Mouse (Mus musculus) stomach, postnatal 0 days (tissue): ENCODE measurements around the gene Prelid1. TPM values are rescaled to one million over a fixed set of nuclear protein-coding genes. Genes with fewer than 3 reads are reported as not detected.

Source experiments
- ATAC-seq: fragments of 200-750 bp; cut with Nextera tagmentation; 2 replicates; pipeline ENCODE4 v1.8.0; 2017; ENCODE audit not compliant: low FRiP score, low TSS enrichment
- DNase-seq: peaks from one replicate; pipeline ENCODE4 v3.0.0-alpha.2; 2016; ENCODE audit warnings: low spot score
- H3K27ac ChIP-seq: fragments of 300-500 bp; sonication (generic); replicated peaks from 2 replicates; pipeline ENCODE4 v1.5.1; 2014; ENCODE audit warnings: mild to moderate bottlenecking, control low read depth
- H3K27me3 ChIP-seq: fragments of 300-500 bp; sonication (generic); 2 replicates; pipeline ENCODE4 v1.6.1; 2014; ENCODE audit warnings: low read length; ENCODE audit not compliant: control insufficient read depth, insufficient read depth
- H3K36me3 ChIP-seq: fragments of 300-500 bp; sonication (generic); 2 replicates; pipeline ENCODE4 v1.6.1; 2014; ENCODE audit warnings: low read length, mixed read lengths; ENCODE audit not compliant: control insufficient read depth, insufficient read depth
- H3K4me1 ChIP-seq: fragments of 300-500 bp; sonication (generic); replicated peaks from 2 replicates; pipeline ENCODE4 v1.6.1; 2014; ENCODE audit warnings: antibody characterized with exemption; ENCODE audit not compliant: control insufficient read depth, insufficient read depth
- H3K4me2 ChIP-seq: fragments of 300-500 bp; sonication (generic); replicated peaks from 2 replicates; pipeline ENCODE4 v1.6.1; 2014; ENCODE audit warnings: low read depth, mild to moderate bottlenecking, control low read depth, moderate library complexity
- H3K4me3 ChIP-seq: fragments of 300-500 bp; sonication (generic); 2 replicates; pipeline ENCODE4 v1.5.1; 2014; ENCODE audit warnings: low read depth, low read length, control low read depth
- H3K9ac ChIP-seq: fragments of 300-500 bp; sonication (generic); 2 replicates; pipeline ENCODE4 v1.6.1; 2014; ENCODE audit warnings: mild to moderate bottlenecking, low read length, control low read depth, mixed read lengths
- H3K9me3 ChIP-seq: fragments of 300-500 bp; sonication (generic); 2 replicates; pipeline ENCODE4 v1.6.1; 2016; ENCODE audit warnings: low read length; ENCODE audit not compliant: control insufficient read depth
- CTCF ChIP-seq: IDR thresholded peaks from 2 replicates; pipeline ENCODE4 v1.5.1; 2016; ENCODE audit warnings: antibody characterized with exemption, low read depth, mild to moderate bottlenecking, moderate library complexity
- EP300 ChIP-seq: optimal IDR thresholded peaks from 2 replicates; pipeline ENCODE3; 2016; ENCODE audit warnings: antibody characterized with exemption
- WGBS: fragments of 180-500 bp; shearing (Covaris S2); extraction: QIAGEN DNeasy Blood & Tissue Kit; methylation state at CpG from one replicate; pipeline ENCODE4 v1.1.7; 2014; 5-methylcytosine and 5-hydroxymethylcytosine counted together
- polyA plus RNA-seq: library from polyadenylated mRNA; unstranded; fragments of >200 nt; fragmentation: Nextera tagmentation; extraction: Ambion mirVana; gene quantifications from 2 replicates; pipeline ENCODE4 v1.2.1, GENCODE M21; 2015

The Prelid1 gene
- polyA plus RNA-seq, 1 experiment from 2014 or later = 354 TPM

DNA sequence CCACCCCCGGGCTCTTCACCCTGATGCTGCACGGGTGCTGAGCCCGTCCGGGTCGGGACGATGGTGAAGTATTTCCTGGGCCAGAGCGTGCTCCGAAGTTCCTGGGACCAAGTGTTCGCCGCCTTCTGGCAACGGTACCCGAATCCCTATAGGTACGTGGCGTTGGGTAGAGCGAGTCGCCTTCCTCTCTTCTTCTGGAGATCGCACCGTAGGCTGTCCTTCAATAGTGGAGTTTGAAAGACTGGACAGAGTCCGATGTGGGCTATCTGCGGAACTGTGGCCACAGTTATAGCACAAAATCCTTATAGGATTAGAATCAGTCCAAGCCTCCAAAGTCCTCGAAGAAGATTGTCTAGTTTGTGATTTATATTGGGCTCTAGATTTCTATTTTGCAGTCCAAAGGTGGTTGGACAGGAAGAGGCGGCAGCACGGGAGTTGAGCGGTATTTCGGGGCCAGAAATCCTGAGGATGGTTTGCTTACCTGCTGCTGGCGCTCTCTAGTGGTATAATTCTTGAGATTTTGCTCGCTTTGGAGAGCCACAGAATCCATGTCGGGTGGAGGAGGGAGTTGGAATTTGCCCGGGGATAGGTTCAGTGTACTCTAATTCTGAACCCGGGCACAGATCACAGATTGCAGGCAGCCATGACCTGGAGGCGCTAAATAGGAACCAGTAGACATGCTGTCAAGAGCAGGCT, 2.0 kb downstream of the Prelid1 start:
- TF ChIP-seq CTCF (peak; percentile 72), EP300 (no peak)
- peak overlapping the region; percentile 86 for H3K27ac ChIP-seq
- H3K4me1 ChIP-seq = no peaks in the 10 kb centered on the region
- H3K4me2 ChIP-seq = peak overlapping the region; percentile 97
- peak overlapping the region; percentile 84 for H3K4me3 ChIP-seq
- WGBS = under 1% methylated on average over 31 of the region's 31 CpGs
- H3K27me3 ChIP-seq = no peaks in the 10 kb centered on the region
- DNase-seq = peak; percentile 64
- peak overlapping the region; percentile 95 for H3K9ac ChIP-seq
- peak; percentile 20 for ATAC-seq
- H3K36me3 ChIP-seq = peaks cover 19% of the 10 kb centered on the region
- H3K9me3 ChIP-seq = no peaks in the 10 kb centered on the region

DNA sequence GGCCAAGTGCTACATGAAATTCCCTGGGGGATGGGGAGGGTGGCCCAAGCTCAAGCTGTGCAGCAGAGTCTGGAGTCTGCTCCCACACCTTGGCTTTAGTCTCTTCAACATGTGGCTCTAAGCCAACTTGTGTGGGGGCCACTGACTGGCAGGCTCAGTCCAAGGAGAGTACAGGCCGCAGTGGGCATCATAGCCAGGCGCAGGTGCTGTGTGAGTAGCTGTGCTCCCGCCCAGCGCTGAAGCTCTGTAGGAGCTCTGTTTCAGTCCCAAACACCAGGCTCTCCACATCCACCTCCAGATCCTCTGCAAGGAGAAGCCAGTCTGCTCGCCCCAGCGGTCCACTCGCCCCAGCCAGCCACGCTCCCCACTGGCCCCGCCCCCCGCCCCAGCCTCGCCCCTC, 5.3 kb downstream of the Prelid1 start:
- Histone ChIP-seq H3K36me3 (peaks cover 12% of the 10 kb centered on the region), H3K4me2 (no peak overlapping the region), H3K27ac (no peak overlapping the region), H3K4me3 (no peak overlapping the region), H3K27me3 (no peaks in the 10 kb centered on the region), H3K4me1 (peaks cover 10% of the 10 kb centered on the region; the same call in 1 of the 2 replicates), H3K9ac (0 out of 2 replicates have a peak overlapping the region, but pooled peaks have one; percentile 18), H3K9me3 (no peaks in the 10 kb centered on the region)
- WGBS = 72% methylated on average over 8 of the region's 11 CpGs
- TF ChIP-seq CTCF (no peak), EP300 (no peak)
- ATAC-seq (no peak), DNase-seq (no peak)

DNA sequence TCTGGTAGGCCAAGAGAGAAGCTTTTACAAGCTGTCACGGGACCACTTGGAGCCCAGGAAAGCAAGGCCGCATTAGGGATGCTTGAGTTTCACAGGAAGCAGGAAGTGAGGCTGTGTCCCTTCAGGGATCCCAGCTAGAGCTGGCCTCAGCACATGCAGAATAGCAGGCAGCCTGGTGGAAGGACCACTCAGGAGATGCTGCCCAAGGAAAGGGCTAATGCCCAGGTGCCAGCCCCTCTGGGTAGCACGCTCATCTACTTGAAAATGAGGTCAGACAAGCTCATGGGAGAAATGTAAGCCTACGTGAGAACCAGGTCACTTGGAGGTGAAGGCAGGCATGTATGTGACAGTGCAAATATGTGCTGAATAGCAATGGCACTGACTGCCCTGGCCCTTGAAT, 6.9 kb downstream of the Prelid1 start:
- H3K27me3 ChIP-seq = no peaks in the 10 kb centered on the region
- no peak overlapping the region for H3K4me2 ChIP-seq
- ATAC-seq (no peak), DNase-seq (peak; percentile 20)
- no peak overlapping the region; the same call in 1 of the 2 replicates for H3K27ac ChIP-seq
- TF ChIP-seq CTCF = no peak
- H3K9ac ChIP-seq = no peak overlapping the region
- H3K4me3 ChIP-seq = no peak overlapping the region
- H3K9me3 ChIP-seq = no peaks in the 10 kb centered on the region
- H3K36me3 ChIP-seq = peaks cover 12% of the 10 kb centered on the region
- peaks cover 10% of the 10 kb centered on the region; the same call in 1 of the 2 replicates for H3K4me1 ChIP-seq
- WGBS = 30% methylated on average over 4 of the region's 4 CpGs

DNA sequence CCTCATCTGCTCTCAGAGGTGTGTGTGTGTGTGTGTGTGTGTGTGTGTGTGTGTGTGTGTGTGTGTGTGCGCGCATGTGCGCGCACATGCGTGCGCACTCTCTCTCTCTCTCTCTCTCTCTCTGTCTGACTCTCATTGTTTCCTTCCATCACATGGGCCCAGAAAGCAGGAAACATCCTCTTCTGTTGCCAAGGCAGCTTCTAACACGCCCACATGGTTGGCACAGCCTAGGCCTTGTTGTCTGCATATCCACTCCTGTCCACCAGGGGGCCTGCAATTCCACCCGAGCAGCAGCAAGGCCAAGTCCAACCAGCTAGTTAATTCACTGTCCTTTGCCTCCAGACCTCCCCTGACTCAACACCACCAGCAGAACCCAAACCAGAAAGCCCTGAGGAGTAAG, 7.3 kb downstream of the Prelid1 start:
- Histone ChIP-seq H3K4me2 (peak overlapping the region; percentile 92), H3K36me3 (peaks cover 12% of the 10 kb centered on the region), H3K9ac (0 out of 2 replicates have a peak overlapping the region, but pooled peaks have one; percentile 32), H3K4me1 (peaks cover 10% of the 10 kb centered on the region; the same call in 1 of the 2 replicates), H3K9me3 (no peaks in the 10 kb centered on the region), H3K4me3 (no peak overlapping the region), H3K27me3 (no peaks in the 10 kb centered on the region), H3K27ac (no peak overlapping the region; the same call in 1 of the 2 replicates)
- peak; percentile 91 for DNase-seq
- no peak for TF ChIP-seq EP300
- TF ChIP-seq CTCF = peak; percentile 94
- peak; percentile 51 for ATAC-seq
- WGBS = 52% methylated on average over 8 of the region's 8 CpGs

DNA sequence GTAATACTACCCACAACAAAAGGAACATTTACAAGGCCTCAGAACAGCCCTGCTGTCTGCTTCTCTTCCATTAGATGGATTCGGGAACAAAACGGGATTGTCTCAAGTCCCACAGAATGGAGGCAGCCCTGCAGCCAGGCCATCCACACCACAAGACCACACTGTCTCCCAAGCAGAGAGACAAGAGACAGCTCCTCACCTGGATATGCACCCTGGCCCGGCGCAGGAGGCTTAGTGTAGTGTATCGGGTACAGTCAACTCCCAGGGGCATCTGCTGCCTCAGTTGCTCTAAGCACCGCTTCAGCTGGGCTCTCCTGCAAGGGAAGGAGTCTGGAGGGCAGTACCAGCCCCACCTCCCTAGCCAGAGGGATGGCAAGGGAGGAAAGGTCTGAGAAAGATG, 7.9 kb downstream of the Prelid1 start:
- ATAC-seq (no peak), DNase-seq (no peak)
- Histone ChIP-seq H3K4me3 (no peak overlapping the region), H3K27me3 (no peaks in the 10 kb centered on the region), H3K36me3 (peaks cover 12% of the 10 kb centered on the region), H3K4me2 (peak overlapping the region; percentile 92), H3K9ac (peak overlapping the region; percentile 32; the same call in 1 of the 2 replicates), H3K9me3 (no peaks in the 10 kb centered on the region), H3K27ac (no peak overlapping the region), H3K4me1 (peaks cover 10% of the 10 kb centered on the region; the same call in 1 of the 2 replicates)
- 90% methylated on average over 6 of the region's 6 CpGs for WGBS
- no peak for TF ChIP-seq EP300

DNA sequence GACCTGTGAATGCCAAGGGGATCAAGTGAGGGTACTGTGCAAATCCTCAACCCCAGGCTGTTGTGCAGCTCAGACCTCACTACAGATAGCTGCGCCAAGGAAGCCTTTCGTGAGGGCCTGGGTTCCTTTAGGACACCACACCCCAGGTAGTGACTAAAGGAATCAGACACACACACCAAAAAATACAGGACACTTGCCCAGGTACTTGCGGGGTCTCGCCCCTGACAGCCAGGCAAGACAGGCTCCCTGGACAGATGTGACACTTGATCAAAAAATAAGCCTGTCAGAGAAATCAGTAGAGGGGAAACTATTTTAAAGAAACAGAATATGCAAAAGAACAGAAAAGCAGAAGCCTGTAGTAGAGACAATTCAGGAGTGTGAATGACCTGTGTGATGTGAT, 8.3 kb downstream of the Prelid1 start:
- peak overlapping the region; percentile 92 for H3K4me2 ChIP-seq

More for the DNA sequence above, 8.3 kb downstream of the Prelid1 start:
- Histone ChIP-seq H3K36me3 (peaks cover 12% of the 10 kb centered on the region), H3K27me3 (no peaks in the 10 kb centered on the region), H3K4me3 (peak overlapping the region; percentile 63), H3K9me3 (no peaks in the 10 kb centered on the region), H3K27ac (no peak overlapping the region), H3K9ac (peak overlapping the region; percentile 5; the same call in 1 of the 2 replicates), H3K4me1 (peaks cover 10% of the 10 kb centered on the region; the same call in 1 of the 2 replicates)
- no peak for TF ChIP-seq CTCF
- TF ChIP-seq EP300 = no peak
- WGBS = 71% methylated on average over 4 of the region's 4 CpGs
- DNase-seq = no peak
- no peak for ATAC-seq
